Mouse (Mus musculus): ENCODE measurements around the gene Adam23.

Gene Adam23

DNA sequence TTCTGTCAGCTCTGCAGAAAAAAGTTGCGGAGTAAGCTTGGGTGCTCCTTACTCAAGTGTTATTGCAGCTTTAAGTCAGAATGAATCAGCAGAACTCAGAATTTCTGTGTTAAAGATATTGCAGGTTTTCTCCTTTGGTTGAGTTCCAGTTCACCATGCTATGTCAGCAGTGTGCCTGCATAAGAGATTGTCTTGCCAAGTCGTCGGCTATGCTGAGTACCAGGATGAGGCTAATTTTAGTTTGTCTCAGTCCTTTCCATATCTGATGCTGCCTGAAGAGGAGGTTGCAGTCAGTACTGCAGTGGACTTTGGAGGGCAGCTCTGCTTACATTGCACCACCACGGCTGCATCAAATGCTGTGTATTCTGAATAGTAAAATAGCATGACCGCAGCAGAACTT is 33.3 kb downstream of the Adam23 start:
- DNase-seq (ENCODE audit: low spot score in 2 of 2), result peak; percentile 7 to 9

DNA sequence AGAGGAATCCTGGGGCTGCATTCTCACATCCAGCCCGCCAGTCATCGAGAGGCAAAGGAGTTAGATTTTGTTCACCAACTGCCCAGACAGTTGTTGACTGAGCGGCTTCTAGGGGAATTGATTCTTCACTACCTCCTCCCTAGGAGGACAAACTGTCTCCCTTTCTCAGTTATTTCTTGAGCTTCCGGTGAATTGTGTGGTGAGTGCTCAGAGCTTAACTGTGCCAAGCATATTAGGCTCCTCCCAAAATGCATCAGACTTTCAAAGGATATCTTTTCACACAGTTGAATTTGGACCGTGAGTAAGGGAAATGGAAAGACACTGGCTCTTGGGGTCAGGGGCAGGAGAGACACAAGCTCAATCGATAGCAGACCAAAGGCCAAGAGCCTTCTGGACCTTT is 39.0 kb downstream of the Adam23 start:
- DNase-seq (ENCODE audit: low spot score in 2 of 2), result no peak

DNA sequence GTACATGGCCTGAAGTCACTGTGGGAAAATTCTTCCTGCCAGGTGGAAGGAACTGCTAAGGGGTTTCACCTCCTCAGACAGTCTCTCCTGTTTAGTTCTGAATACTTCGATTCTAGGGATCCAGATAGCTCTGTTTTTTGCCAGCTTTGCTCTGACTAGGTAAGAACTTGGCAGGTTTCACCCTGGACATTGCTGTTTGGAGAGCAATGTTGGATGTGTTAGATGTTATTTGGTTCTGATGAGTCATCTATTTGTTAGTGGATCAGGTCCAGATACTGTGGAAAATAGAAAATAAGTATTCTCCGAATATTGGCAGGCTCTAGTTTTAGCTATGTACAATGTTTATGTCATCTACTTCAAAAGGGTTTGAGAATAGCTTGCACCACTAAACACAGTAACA is 41.0 kb downstream of the Adam23 start:
- DNase-seq (ENCODE audit: low spot score in 2 of 2), result no peak

GRCm38 (mm10) chr1:63491001-63491400 is 45.3 kb downstream of the Adam23 start:
- DNase-seq (ENCODE audit: low spot score in 2 of 2), result no peak

DNA sequence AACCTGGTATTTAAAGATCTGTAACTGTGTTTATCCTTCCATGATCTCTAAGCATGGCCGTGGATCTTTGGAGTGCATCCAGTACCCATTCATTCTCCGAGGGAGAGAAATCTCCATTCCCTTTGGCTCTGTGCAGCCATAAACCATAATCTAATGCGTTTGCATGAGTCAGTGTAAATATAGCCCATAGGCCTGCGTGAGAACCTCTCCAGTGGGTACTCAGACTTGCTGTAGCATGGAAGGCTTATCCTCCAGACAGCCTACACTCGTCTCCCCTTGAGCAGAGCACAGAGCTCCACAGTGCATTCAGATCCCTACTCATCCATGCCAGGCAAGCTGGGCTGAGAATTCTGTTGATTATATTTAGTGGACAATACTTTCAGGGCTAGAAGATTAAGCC is 47.6 kb downstream of the Adam23 start:
- DNase-seq (ENCODE audit: low spot score in 2 of 2), result no peak

DNA sequence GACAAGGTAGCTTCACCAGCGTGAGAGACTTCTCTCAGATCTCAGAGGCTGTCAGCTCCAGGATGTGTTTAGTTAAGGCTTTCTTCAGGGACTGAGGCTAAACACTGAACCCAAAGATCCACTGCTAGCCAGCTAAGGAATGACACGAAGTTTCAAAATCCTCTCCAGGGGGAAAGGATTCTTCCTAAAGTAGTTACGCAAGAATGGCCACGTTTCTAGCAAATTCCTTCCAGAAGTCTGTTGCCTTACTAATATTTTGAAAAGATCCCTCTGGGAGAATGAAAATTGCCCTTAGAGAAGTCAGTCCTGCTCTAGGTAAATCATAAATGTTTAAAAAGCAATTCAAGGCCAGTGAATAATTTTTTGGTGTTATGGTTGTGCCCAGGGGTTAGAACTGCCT is 61.7 kb downstream of the Adam23 start:
- no peak for DNase-seq (ENCODE audit: low spot score in 2 of 2)

DNA sequence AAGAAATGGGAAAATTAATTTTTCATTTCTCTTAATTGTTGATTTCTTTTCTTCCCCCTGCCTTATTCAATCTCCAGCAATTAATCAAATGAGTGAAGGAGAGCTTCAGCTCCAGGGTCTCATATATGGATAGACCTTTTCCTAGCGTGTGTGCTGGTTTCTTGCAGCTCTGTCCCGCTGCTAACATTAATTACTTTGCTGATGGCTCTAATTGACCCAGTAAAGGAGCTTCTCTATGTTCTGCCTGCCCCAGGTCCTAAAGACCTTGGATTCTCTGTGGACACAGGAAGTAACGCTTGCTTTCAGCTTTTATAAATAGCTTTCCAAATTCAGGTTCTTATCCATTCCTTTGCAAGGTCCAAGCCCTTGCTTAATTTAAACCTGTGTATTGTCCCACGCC is 63.1 kb downstream of the Adam23 start:
- DNase-seq (ENCODE audit: low spot score in 2 of 2), result no peak

DNA sequence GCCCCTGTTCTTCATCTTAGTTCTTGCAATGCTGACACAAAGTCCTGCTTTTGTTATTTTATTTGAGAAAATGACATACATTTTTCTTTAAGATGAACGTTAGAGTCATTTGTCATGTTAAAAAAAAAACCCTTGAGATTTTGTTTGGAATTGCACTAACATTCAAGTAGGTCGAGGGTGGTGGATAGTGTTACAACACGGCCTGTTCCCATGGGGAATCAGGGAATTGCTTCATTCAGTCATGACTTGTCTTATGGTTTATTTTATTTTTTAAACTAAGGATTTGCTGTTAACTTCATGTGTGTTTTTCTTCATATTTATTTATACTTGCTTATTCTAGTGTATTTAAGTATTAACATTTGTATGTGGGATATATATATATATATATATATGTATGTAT is 65.7 kb downstream of the Adam23 start:
- no peak for DNase-seq (ENCODE audit: low spot score in 2 of 2)

DNA sequence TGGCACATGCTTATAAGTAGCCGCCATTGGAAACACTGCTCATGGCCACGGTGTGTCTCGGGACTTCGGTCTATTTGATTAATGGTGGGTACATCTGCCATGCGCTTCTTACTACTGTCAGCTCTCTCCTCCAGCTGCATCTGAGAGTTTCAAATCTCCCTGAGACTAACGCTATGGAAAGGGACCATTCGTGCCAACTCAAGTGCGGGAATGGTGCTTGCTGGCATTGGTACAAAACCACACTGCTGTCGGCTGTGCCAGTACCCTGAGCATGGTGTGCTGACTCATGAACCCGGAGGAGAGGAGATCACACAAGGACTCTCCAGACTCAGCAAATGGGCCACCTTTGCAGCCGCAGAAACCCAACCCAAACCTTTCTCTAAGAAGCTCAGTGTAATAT is 72.1 kb downstream of the Adam23 start:
- DNase-seq (ENCODE audit: low spot score in 2 of 2), result no peak

DNA sequence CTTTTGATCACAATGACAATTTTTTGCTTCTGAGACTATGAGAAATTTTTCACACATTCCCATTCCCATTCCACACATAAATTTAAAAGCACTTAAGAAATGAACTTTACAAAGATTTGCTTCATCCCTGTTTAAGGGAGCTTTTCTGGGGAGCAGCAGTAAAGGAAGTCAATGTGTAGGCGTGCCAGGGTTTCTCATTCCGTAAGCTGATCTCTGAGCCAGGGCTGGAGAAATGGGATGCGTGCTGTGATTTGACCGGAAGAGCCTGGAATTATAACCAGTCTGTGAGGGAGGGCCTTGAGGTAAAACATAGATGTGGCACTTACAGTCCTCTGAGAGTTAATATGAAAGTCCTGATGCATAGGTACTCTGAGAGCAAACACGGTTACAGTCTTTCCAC is 73.1 kb downstream of the Adam23 start:
- DNase-seq (ENCODE audit: low spot score in 2 of 2), result no peak

GRCm38 (mm10) chr1:63529901-63530300 is 84.2 kb downstream of the Adam23 start:
- no peak for DNase-seq (ENCODE audit: low spot score in 2 of 2)

GRCm38 (mm10) chr1:63534271-63534827 is 88.7 kb downstream of the Adam23 start:
- no peak for DNase-seq (ENCODE audit: low spot score in 2 of 2)

- DNase-seq (ENCODE audit: low spot score in 2 of 2), result no peak
Measured at GRCm38 (mm10) chr1:63539884-63540613, 94.4 kb downstream of the Adam23 start.

GRCm38 (mm10) chr1:63544122-63544521 is 98.4 kb downstream of the Adam23 start:
- DNase-seq (ENCODE audit: low spot score in 2 of 2), result no peak

GRCm38 (mm10) chr1:63553039-63553438 is 107.3 kb downstream of the Adam23 start:
- no peak for DNase-seq (ENCODE audit: low spot score in 2 of 2)

- DNase-seq (ENCODE audit: low spot score in 2 of 2), result no peak
Measured at GRCm38 (mm10) chr1:63561772-63562520, 116.3 kb downstream of the Adam23 start.

- DNase-seq (ENCODE audit: low spot score in 2 of 2), result no peak
Measured at GRCm38 (mm10) chr1:63563928-63564327, 118.2 kb downstream of the Adam23 start.

GRCm38 (mm10) chr1:63566501-63566900 is 120.8 kb downstream of the Adam23 start:
- no peak for DNase-seq (ENCODE audit: low spot score in 2 of 2)

GRCm38 (mm10) chr1:63567031-63567430 is 121.3 kb downstream of the Adam23 start:
- DNase-seq (ENCODE audit: low spot score in 2 of 2), result no peak

DNA sequence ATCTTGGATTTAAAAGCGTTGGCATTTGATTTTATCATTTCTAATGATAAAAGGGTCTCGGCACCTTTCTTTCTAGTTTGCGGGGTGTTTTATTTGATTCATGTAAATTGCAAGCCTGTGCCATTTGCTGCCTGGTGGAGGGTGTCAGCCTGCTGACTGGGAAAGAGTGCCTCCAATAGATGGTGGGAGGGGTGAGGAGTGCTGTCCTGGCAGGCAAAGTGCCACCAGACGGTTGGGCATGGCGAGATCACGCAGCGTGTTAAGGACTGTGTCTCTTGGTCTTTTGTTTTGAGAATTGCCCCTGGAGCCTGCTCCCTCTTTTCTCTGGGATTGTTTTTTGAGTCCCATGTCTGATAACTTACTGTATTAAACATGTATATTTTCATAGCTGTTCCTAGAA is 126.5 kb downstream of the Adam23 start:
- no peak for DNase-seq (ENCODE audit: low spot score in 2 of 2)

DNA sequence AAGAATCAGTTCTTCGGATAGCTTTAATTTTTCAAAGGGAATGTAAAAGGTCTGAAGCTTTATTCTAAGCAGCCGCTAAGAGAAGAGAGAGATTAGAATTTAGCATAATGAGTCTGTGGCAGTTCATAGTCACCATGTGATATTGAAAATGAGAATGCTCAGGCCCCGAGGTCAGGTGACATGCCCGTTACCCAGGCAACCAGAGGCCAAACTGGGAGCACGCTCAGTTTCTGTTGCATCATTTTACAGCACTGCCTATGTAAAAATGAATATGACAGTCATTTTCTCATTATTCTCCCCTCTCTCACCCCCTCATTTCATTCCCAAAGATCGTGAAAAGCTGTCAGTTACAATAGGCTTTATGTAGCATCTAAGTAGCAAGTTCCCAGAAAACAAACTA is 127.7 kb downstream of the Adam23 start:
- no peak for DNase-seq (ENCODE audit: low spot score in 2 of 2)

DNA sequence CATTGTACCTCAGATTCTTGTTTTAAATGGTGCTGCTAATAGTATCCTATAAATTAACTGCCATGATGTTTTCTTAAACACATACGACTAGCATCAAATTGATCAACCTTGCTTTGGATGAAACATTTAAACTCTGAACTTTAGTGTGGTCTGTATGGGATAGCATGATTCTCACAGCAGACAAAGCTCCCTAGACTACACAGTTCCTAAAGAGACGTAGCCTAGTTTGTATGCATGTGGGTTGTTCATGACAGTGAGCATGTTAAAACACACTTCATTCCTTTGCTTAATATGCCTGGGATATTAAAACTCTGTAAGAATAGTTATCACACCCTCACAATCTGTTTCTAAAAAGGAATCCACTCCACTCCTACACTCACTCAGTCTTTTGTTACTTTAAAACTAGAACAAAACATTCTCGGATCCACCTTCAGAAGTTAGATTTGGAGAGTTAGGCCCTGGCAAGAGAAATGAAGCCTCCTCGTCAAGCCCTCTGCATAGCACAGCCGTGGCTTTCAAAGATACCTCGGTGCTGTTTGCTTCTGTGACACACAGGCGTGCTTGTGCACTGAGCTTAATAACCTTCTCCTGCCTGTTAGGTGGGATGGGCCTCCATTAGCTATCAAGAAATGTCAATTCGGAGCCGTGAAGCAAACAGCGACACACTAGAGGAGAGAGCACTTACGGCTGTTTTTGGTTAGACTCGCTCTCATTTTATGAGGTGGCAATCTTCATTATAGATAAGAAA is 128.3 kb downstream of the Adam23 start:
- no peak for DNase-seq (ENCODE audit: low spot score in 2 of 2)
